Mouse (Mus musculus): ENCODE data around the gene Vamp3.
"Not testable (repeated sequence)": the region's sequence is repeated elsewhere in the genome, so short reads cannot be mapped to it uniquely, and the experiment has no call there.

Vamp3 gene

DNA sequence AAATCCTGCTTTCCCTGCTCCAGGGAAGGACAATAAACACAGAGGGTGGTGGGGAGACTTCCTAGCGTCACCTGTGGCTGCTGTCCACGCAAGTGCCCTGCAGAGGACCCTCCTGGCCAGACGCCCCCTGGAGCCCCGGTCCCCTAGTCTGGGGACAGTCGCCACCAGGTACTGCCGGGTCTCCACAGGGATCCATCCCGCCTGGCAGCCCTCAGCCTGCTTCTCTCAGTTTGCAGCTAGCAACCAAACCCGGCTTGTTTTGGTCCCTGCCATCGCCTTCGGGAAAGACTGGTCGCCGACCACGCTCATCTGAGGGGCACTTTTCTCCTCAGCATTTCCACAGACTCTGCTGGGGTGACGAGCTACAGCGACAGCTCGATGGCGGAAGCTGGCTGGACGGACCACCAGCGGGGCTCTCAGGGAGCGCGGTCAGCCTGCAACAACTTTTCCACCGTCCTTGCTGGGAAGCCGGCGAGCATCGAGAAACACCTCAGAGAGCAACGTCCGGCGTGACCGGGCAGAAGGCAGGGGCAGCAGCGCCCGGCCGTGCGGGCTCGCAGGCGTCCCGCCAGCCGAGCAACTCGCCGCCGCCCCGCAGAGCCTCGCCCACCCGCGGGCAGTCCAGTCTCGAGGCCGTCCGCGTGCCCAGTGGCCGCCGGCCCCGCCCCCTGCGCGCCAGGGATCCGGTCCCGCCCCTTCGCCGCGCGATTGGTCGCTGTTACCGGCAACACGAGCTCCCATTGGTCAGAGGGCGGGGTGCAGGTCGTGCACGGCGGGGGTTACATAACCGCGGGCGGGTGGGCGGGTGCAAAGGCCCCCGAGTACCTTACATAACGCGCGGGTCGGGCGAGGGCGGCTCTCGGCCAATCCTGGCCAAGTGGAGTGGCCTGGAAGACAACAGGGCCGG, 13.5 kb downstream of the Vamp3 start, which contains the start of gene Per3:
TSS of gene Per3 (minus strand) at position 629 of the 907 bp plus-strand sequence.
- DNase-seq, result peak; percentile 99

DNA sequence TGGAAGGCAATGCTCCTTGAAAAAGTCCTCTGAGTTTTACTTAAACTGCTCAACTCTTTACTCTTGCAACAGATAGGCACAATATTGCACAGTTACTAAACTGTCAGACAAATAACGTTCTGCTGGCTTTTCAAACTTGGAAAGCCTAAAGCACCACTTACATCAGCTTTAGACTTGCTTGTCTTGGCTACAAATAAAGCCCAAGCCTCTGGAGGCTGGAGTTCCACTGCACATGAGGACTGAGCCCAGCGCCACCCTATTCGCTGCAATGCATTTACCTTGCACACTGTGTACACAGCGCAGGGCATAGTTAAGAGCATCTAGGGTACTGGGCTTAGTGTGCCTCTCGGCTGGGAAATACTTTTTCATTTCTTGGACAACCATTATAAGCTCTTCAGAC, 14.5 kb downstream of the Vamp3 start:
- peak; percentile 42 for DNase-seq

DNA sequence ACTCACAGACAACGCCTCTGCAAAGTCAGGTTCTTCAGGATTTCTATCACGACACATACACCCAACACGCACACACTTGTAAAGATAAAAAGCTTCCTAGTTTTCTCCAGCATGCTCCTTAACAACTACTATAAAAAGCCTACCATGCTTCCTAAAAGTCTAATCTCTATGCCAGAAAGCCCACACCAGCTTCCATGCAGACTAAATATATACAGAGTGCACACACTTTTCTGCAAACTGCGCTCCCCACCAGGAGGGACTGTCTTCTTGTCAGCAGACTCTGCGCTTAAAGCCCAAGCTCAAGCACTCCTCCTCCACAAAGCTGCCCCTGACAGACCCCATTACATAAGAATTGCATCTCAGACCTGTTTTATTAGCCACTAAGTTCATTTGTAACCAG, 16.3 kb downstream of the Vamp3 start:
- DNase-seq, result no peak

DNA sequence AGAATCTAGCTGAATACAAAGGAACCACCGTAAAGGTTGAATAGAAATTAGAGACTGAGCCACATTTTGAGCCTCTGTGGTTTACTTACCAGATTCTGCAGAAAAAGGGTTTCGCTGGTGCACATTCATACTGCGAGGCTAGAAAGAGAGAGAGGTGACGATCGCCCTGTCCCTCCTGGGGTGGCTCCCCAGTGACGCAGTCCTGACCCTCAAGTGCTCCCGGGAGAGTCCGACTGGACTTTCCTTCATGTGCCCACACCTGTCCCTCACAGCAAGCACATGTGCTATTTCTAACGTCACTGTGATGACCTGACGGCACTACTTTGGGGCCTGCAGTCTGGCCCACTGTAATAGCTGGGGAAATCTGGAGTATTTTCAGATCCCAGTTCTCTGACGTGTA, 20.0 kb downstream of the Vamp3 start:
- no peak for DNase-seq

DNA sequence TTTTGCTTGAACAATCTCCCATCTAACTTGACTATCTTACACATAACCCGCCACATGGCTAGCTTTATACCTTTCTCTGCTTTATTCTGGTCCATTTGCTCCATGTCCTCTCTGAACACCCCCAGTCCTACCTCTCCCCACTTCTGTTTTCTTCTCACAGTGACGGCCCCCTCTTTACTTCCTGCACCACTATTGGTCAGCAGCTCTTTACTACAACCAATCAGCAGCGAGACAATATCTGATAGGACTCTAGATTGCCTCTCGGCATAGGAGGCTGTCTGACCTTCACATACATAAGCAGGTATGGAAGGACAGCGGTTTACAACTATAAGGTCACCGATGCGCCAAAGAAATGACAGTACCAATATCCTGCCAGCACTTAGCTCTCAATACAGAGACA, 21.2 kb downstream of the Vamp3 start:
- DNase-seq, result no peak

DNA sequence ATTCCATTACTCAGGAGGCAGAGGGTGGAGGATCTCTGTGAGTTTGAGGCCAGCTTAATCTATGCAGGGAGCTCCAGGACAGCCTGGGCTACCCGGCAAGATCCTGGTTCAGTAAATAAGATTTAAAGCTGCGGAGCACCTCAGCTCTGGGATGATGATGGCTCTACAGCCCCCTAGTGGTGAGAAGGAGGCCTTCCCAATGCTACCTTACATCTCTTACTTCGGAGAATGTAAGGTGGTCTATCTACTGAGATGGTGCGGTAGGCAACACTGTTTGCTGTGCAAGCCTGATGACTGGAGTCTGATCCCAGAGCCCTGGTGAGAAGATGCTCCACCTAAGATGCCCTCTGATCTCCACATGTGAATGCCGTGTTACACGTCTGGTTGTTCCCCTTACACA, 30.8 kb downstream of the Vamp3 start:
- DNase-seq, result peak; percentile 30

DNA sequence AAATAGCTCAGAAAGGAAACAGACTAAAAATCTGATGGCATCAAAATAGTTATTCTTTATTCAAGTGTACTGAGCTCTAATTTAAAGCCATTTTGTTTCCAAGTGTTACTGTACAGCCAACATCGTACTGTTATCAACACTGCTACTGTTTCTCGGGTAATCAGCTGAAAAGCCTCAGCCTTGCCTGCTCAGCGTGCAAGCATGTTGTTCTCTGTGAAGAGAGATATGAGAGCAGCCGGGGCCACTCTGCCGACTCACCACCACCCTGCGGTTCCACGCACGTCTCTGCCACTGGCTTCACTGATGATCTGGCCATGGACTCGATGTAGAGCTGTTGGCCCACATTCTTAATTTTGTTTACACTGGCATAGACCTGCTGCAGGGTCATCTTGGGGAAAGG, 33.6 kb downstream of the Vamp3 start:
- DNase-seq, result no peak

DNA sequence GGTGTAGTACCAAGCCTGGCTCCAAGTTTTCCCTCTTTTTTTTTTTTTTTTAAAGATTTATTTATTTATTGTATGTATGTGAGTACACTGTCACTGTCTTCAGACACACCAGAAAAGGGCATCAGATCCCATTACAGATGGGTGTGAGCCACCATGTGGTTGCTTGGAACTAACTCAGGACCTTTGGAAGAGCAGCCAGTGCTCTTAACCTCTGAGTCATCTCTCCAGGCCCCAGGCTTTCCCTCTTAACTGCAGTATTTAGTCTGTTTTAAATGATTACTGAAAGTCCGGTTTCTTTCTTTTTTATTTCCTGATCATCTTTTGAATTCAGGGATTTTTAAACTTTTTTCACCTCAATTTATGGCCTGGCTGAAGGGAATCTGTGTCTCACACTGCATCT, 40.4 kb downstream of the Vamp3 start:
- not testable (repeated sequence) for DNase-seq

DNA sequence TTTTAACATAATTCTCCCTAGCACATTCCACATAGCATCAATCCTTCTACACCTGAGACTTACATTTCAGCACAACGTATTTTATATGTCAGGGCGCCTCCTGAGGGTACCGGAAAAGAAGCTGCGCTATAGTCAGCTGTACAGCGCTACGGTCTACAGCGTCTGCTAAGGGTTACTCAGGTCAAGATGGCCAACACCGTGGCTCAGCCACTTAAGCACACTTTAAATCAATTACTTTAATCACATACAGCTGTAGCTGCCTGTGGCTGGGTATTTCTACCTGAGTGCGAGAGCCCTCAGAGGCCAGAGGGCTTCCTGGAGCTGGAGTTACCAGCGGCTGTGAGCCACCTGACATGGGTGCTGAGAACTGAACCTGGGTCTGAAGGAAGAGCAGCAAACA, 41.8 kb downstream of the Vamp3 start:
- no peak for DNase-seq

DNA sequence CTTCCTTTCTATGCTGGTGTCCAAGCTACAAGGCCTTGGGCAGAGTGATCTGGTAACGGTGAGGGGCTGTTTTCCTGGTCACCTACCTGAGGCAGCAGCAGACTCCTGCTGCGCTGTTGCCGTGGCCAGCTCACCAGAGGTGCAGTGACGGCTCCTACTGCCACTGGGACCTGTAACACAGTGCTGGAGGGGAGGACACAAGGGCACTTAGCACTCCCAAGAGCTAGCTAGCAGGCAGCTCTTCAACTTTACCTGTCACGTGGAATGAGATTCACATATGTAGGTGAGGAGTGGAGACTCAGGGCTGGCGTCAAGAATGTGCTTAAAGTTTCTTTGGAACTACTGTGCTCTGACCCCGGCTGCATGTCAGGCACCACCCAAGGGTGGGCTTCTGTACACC, 47.4 kb downstream of the Vamp3 start:
- DNase-seq, result no peak

DNA sequence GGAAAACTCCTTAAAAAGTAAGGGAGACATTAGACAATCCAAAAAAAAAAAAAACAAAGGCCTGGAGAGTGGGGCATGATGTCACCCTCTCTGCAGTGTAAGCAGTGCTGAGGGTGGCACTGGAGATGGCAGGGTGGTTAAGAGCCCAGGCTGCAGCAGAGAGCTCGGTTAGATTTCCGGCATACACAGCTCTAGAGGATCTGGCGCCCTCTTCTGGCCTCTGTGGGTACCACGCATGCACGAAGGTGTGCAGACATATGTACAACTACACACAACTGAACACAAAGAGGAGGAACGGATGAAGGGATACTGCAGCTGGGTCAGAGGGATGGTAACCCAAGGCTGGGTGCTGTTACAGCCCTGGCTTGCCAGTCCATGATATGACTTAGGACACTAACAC, 50.8 kb downstream of the Vamp3 start:
- DNase-seq, result peak; percentile 69

DNA sequence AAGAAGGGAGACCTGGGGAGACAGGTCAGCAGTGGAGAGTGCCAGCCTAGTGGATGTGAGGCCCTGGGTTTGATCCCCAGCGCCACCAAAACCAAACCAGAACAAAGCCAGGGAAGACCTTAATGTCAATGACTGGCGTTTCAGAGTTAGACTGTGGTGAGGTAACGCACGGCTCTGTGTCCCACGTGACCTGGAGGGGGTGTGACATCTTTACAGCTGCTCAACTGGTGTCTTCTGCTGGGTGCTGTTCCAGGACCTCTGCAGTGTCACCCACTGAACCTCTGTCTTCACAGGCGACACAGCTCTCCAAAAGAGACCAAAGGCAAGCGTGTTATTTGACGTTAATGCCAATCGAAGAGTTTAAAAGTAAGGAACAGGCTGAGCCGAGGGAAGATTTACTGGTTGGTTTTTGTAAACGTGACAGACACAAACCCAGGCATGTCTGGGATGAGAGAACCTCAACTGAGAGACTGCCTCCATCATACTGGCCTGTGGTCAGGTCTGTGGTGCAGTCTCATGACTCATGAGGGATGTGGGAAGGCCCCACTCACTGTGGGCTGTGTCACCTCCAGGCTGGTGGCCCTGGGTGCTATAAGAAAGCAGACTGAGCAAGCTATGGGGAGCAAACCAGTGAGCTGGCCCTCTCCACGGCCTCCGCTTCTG, 52.0 kb downstream of the Vamp3 start:
- DNase-seq, result no peak

DNA sequence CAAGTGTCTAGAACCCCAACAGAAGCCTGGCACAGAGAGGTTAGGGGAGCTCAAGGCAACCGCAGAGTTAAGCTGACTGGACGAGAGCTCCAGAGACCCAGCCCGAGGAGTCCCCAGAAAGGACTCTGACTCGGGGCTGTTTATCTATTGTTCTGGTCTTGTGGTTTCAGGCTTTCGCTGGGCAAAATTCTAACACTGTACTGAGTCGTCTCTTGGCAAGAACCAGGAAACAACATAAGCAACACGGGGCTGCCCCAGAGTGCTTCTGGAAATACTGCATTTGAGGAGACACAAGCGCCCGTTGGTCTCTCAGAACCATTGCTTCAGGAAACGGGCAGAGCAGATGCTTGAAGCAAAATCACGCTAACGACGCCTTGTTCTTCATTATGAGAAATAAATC, 56.4 kb downstream of the Vamp3 start:
- DNase-seq, result no peak

DNA sequence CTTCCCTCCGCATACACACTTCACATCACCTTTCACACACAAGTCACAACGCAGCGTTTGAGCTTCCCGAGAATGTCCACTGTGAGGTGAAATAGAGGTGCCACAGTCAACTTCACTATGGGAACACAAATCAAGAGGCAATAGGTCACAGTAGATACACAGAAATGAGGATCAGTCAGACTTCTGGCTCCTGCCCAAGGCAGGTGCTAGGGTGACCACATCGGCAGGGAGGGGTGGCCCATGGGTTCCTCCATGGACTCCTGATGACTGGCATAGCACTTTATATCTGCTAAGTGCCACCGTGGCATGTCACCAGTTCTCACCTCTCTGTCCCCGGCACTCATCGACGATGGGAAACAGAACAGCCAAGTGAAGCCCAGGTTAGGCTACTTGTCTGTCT, 59.1 kb downstream of the Vamp3 start:
- no peak for DNase-seq

All from kidney, postnatal 10 days (tissue).